Mouse (Mus musculus) midbrain, postnatal 0 days (tissue): Measurements from ENCODE around the gene Vmn1r121. TPM values are rescaled to one million over a fixed set of nuclear protein-coding genes. Genes with fewer than 3 reads are reported as not detected.
"Not testable (repeated sequence)": the region's sequence is repeated elsewhere in the genome, so short reads cannot be mapped to it uniquely, and the experiment has no call there.

ENCODE experiments used
- ATAC-seq: fragments of 200-750 bp; cut with Nextera tagmentation; 2 replicates; pipeline ENCODE4 v1.8.0; 2017; ENCODE audit warnings: moderate number of reproducible peaks, mild to moderate bottlenecking, moderate TSS enrichment, moderate library complexity; ENCODE audit not compliant: low FRiP score
- DNase-seq: peaks from one replicate; pipeline ENCODE4 v3.0.0-alpha.2; 2015; ENCODE audit warnings: low spot score
- H3K27ac ChIP-seq: fragments of 300-500 bp; sonication (generic); 2 replicates; pipeline ENCODE4 v1.5.1; 2014; ENCODE audit warnings: low read depth, mild to moderate bottlenecking, low read length, mixed read lengths
- H3K27me3 ChIP-seq: fragments of 300-500 bp; sonication (generic); 2 replicates; pipeline ENCODE4 v1.6.1; 2014; ENCODE audit warnings: low read length, control low read depth, mixed read lengths; ENCODE audit not compliant: insufficient read depth
- H3K36me3 ChIP-seq: fragments of 300-500 bp; sonication (generic); 2 replicates; pipeline ENCODE4 v1.6.1; 2014; ENCODE audit warnings: low read length, control low read depth, mixed read lengths; ENCODE audit not compliant: insufficient read depth
- H3K4me1 ChIP-seq: fragments of 300-500 bp; sonication (generic); 2 replicates; pipeline ENCODE4 v1.6.1; 2014; ENCODE audit warnings: mild to moderate bottlenecking, control low read depth, antibody characterized with exemption, low read length, mixed read lengths; ENCODE audit not compliant: insufficient read depth
- H3K4me2 ChIP-seq: fragments of 300-500 bp; sonication (generic); 2 replicates; pipeline ENCODE4 v1.6.1; 2014; ENCODE audit warnings: low read depth, mild to moderate bottlenecking, low read length, mixed read lengths; ENCODE audit not compliant: poor library complexity, severe bottlenecking
- H3K4me3 ChIP-seq: fragments of 300-500 bp; sonication (generic); 2 replicates; pipeline ENCODE4 v1.5.1; 2014; ENCODE audit warnings: low read depth, mild to moderate bottlenecking, low read length, moderate library complexity
- H3K9ac ChIP-seq: fragments of 300-500 bp; sonication (generic); replicated peaks from 2 replicates; pipeline ENCODE4 v1.6.1; 2014; ENCODE audit warnings: mild to moderate bottlenecking, low read length, moderate library complexity, mixed read lengths; ENCODE audit not compliant: poor library complexity, severe bottlenecking
- H3K9me3 ChIP-seq: fragments of 300-500 bp; sonication (generic); 2 replicates; pipeline ENCODE4 v1.6.1; 2016; ENCODE audit warnings: low read length, control low read depth
- WGBS: fragments of 180-500 bp; shearing (Covaris S2); extraction: QIAGEN DNeasy Blood & Tissue Kit; methylation state at CpG from one replicate; pipeline ENCODE4 v1.1.7; 2014; 5-methylcytosine and 5-hydroxymethylcytosine counted together
- polyA plus RNA-seq: library from polyadenylated mRNA; unstranded; fragments of >200 nt; fragmentation: Nextera tagmentation; extraction: Ambion mirVana; gene quantifications from 2 replicates; pipeline ENCODE4 v1.2.1, GENCODE M21; 2015
- total RNA-seq: library from RNA; depleted of rRNA; stranded (reverse); fragments of >200 nt; gene quantifications from 2 replicates; pipeline ENCODE4 v1.2.3, GENCODE M21; 2014; rRNA removed

Vmn1r121 gene
- total RNA-seq (not detected in 2 replicates), polyA plus RNA-seq (not detected in 2 replicates)

DNA sequence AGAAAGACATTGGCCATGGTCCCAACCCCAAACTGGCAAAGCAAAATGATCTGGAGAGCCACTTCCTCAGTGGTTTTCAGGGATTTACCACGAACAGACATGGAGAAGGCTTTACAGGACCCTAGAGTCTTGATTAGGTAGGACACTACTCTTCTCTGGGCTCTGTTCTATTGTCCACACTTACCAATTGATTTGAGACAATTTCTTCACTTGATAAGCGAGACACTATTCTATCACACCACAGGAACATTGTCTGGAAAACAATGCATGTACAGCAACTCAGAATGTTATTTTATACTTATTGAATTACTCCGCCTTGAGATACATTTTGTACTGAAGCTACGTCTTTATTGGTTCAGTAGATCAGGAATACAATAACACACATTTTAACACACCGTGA lies at the start of gene Vmn1r121:
TSS of gene Vmn1r121 (minus strand) at position 101 of the 400 bp plus-strand sequence.
- WGBS: 68% methylated on average over 4 of the region's 5 CpGs
- ATAC-seq: not testable (repeated sequence)

DNA sequence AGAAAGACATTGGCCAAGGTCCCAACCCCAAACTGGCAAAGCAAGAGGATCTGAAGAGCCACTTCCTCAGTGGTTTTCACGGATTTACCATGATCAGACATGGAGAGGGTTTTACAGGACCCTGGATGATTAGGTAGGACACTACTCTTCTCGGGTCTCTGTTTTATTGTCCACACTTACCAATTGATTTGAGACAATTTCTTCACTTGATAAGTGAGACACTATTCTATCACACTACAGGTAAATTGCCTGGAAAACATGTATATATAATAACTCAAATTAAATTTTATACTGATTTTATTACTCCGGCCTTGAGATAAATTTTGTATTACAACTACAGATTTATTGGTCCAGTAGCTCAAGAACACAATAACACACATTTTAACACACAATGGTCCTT lies 35.7 kb upstream of the Vmn1r121 start, which contains the start of gene Vmn1r122:
TSS of gene Vmn1r122 (minus strand) at position 101 of the 400 bp plus-strand sequence.
- not testable (repeated sequence) for H3K4me3 ChIP-seq, DNase-seq, H3K4me1 ChIP-seq, H3K4me2 ChIP-seq, H3K36me3 ChIP-seq, ATAC-seq, H3K9ac ChIP-seq, H3K9me3 ChIP-seq, H3K27me3 ChIP-seq, H3K27ac ChIP-seq
- WGBS: 67% methylated on average over 2 of the region's 3 CpGs

More for the DNA sequence above, at the start of gene Vmn1r121:
- not testable (repeated sequence) for H3K9me3 ChIP-seq, H3K36me3 ChIP-seq, DNase-seq, H3K9ac ChIP-seq, H3K4me2 ChIP-seq, H3K27me3 ChIP-seq, H3K4me3 ChIP-seq, H3K27ac ChIP-seq, H3K4me1 ChIP-seq

DNA sequence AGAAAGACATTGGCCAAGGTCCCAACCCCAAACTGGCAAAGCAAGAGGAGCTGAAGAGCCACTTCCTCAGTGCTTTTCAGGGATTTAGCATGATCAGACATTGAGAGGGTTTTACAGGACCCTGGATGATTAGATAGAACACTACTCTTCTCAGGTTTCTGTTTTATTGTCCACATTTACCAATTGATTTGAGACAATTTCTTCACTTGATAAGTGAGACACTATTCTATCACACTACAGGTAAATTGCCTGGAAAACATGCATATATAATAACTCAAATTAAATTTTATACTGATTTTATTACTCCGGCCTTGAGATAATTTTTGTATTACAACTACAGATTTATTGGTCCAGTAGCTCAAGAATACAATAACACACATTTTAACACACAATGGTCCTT lies 44.6 kb downstream of the Vmn1r121 start, which contains the start of gene Vmn1r120:
TSS of gene Vmn1r120 (minus strand) at position 101 of the 400 bp plus-strand sequence.
- not testable (repeated sequence) for H3K27me3 ChIP-seq, H3K27ac ChIP-seq, DNase-seq, H3K36me3 ChIP-seq, H3K9ac ChIP-seq, H3K4me2 ChIP-seq, H3K4me3 ChIP-seq, ATAC-seq, H3K9me3 ChIP-seq, H3K4me1 ChIP-seq
- 67% methylated on average over 1 of the region's 1 CpGs for WGBS

Other genes starting within 250 kb of the Vmn1r121 start
- not detected in 2 replicates for gene Vmn1r116, start 226.3 kb downstream of the Vmn1r121 start, total RNA-seq
- not detected in 2 replicates for gene Vmn1r116, start 226.3 kb downstream of the Vmn1r121 start, polyA plus RNA-seq
- not detected in 2 replicates for gene Vmn1r117, start 214.4 kb downstream of the Vmn1r121 start, total RNA-seq
- gene Vmn1r117, start 214.4 kb downstream of the Vmn1r121 start, polyA plus RNA-seq: not detected in 2 replicates
- not detected in 2 replicates for gene Vmn1r118, start 186.2 kb downstream of the Vmn1r121 start, total RNA-seq
- not detected in 2 replicates for gene Vmn1r118, start 186.2 kb downstream of the Vmn1r121 start, polyA plus RNA-seq
- gene Vmn1r119, start 86.1 kb downstream of the Vmn1r121 start, total RNA-seq: not detected in 2 replicates
- gene Vmn1r119, start 86.1 kb downstream of the Vmn1r121 start, polyA plus RNA-seq: not detected in 2 replicates
- gene Vmn1r120, start 44.7 kb downstream of the Vmn1r121 start, total RNA-seq: not detected in 2 replicates
- gene Vmn1r120, start 44.7 kb downstream of the Vmn1r121 start, polyA plus RNA-seq: not detected in 2 replicates
- not detected in 2 replicates for gene Vmn1r122, start 35.6 kb upstream of the Vmn1r121 start, total RNA-seq
- not detected in 2 replicates for gene Vmn1r122, start 35.6 kb upstream of the Vmn1r121 start, polyA plus RNA-seq
- gene Vmn1r123, start 63.7 kb upstream of the Vmn1r121 start, total RNA-seq: not detected in 2 replicates
- gene Vmn1r123, start 63.7 kb upstream of the Vmn1r121 start, polyA plus RNA-seq: not detected in 2 replicates
- not detected in 2 replicates for gene Gm5157, start 91.9 kb upstream of the Vmn1r121 start, total RNA-seq
- not detected in 2 replicates for gene Gm5157, start 91.9 kb upstream of the Vmn1r121 start, polyA plus RNA-seq
- gene Vmn1r124, start 162.1 kb upstream of the Vmn1r121 start, total RNA-seq: not detected in 2 replicates
- not detected in 2 replicates for gene Vmn1r124, start 162.1 kb upstream of the Vmn1r121 start, polyA plus RNA-seq
- not detected in 2 replicates for gene Vmn1r125, start 173.7 kb upstream of the Vmn1r121 start, total RNA-seq
- not detected in 2 replicates for gene Vmn1r125, start 173.7 kb upstream of the Vmn1r121 start, polyA plus RNA-seq
- gene Vmn1r126, start 203.0 kb upstream of the Vmn1r121 start, total RNA-seq: not detected in 2 replicates
- gene Vmn1r126, start 203.0 kb upstream of the Vmn1r121 start, polyA plus RNA-seq: not detected in 2 replicates
- not detected in 2 replicates for gene Vmn1r127, start 221.3 kb upstream of the Vmn1r121 start, total RNA-seq
- not detected in 2 replicates for gene Vmn1r127, start 221.3 kb upstream of the Vmn1r121 start, polyA plus RNA-seq